Mouse (Mus musculus): ENCODE measurements around the gene Timm8b. TPM values are rescaled to one million over a fixed set of nuclear protein-coding genes. Genes with fewer than 3 reads are reported as not detected.

The Timm8b gene
- 85.1 TPM for polyA plus RNA-seq (2014; fragmentation: Illumina TruSeq; extraction: RNeasy Lipid Tissue Mini Kit (QIAGEN cat#74804))

DNA sequence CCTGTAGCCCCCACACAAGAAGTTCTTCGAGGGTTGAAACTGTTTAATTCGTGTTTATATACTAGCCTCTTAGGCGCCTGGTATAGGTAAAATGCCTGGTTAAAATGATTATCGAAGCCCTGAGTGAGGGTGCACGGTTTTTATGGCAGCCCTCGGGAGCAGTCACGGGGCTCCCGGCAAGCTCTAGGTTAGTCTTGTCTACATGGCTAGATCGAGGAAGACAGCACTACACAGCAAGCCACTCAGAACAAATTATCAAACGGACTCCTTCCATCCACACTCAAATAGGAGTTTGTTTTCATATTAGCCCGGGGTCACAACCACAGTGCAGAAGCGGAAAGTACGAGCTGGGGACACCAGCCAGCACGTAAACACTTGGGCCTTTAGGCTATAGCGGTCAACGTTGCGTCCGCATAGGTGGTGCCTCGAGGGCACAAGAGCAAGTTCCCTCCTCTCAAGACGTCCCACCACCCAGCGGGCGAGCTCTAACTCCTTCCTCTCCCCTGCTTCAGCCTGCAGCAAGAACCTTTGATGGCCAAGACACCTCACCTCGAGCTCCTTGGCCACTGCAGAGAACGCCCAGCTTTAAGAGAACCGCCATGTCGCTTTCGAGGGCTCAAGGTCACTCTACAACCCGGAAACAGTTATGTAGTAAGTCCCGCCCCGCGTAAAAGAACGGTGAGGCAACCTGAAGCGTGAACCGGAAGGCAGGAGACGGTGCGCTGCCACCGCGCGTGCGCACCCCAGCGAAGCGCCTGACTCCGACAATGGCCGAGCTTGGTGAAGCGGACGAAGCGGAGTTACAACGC, at the start of gene Timm8b, which contains the start of gene Sdhd:
TSS of gene Timm8b (plus strand) at position 722 of the 809 bp plus-strand sequence.
TSS of gene Sdhd (minus strand) at position 624 of the 809 bp plus-strand sequence.

DNA sequence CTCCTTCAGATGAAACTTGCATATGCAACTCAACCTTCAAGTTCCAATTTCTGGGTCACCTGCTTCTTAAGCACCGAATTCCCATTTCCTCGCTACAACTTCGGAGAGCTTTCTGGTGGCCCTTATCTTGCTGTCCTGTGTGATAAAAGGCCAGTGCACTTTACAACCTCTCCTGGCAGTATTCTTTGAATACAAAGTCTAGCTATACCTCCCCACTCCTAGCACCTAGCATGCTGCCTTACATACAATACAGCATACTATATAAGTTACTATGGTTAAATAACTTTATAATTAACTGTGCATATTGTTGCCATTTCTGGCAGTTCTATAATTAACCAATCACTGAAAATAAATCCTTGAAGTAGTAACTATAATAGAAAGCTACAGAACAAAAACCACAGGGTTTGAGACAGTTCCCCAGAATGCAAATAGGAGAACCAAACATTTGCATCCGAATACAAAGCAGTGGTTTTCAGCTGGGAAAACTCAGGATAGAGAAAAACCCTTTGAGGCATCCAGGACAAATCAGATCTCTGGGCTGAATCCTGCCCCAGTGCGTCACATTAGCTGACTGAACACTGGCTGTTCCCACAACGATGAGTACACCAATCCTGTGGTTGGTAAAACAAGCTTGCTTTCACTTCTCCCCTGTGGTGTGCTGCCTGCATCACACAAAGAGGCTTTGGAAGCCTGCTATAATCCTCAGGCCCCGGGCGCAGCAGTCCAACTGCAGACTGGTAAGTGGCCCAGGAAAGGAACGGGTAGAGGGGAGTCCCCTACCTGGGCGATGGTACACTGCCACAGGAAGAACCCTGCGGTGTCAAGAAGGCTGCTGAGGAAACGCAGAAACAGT, 49.2 kb upstream of the Timm8b start, which contains the start of gene Il18:
TSS of gene Il18 (plus strand) at position 587 of the 853 bp plus-strand sequence.

DNA sequence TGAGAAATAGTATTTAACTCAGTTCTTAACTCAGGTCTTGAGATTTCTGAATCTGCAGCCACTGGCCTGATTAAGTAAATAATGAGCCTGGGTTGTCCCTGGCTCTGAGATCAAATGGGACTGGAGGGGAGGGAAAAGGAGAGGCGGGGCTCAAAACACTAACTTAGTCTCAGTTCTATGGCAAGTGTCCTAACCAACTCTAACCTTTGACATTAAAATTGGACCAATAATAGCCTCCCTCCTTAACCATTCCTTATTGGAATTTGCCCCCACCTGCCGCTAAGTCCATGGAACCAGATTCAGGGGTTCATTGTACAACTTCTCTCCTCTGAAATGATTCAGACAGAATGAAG, 48.6 kb upstream of the Timm8b start, which contains the start of gene Bco2:
TSS of gene Bco2 (minus strand) at position 88 of the 353 bp plus-strand sequence.

DNA sequence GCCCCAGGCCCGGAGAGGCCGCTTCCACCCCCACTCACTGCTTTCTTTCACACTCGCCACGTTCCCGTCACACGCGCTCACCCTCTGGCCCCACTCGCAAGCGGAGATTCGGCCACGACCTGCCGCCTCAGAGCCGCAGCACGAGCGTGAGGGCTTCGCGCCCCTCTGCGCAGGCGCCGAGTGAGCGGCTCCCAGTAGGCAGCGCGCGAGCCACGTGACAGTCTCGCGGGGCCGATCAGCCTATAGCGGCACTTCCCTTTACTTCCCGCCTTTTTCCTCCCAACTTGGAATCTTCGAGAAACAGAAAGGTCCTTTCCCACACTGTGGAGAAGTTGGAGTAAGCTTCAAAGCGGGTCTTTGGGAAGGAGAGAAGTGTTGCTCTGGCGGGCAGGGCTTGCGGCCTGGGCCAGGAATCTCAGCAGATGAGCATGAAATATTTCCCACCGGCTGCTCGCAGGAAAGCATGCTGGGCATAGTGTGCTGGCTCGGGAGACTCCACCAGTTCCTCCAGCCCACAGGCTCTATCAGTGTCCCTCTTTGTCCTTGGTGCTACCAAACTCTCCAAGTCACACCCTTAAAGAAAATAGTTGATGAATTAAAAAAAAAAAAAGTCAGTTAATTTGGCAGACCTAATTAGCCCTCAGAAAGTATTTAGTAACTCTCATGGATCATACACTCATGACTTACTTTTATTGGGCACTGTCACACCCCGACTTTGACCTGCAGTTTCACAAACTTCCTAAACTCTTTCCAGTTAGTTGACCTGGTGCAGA, 42.4 kb upstream of the Timm8b start, which contains the start of gene Tex12:
TSS of gene Tex12 (minus strand) at position 181 of the 773 bp plus-strand sequence.

DNA sequence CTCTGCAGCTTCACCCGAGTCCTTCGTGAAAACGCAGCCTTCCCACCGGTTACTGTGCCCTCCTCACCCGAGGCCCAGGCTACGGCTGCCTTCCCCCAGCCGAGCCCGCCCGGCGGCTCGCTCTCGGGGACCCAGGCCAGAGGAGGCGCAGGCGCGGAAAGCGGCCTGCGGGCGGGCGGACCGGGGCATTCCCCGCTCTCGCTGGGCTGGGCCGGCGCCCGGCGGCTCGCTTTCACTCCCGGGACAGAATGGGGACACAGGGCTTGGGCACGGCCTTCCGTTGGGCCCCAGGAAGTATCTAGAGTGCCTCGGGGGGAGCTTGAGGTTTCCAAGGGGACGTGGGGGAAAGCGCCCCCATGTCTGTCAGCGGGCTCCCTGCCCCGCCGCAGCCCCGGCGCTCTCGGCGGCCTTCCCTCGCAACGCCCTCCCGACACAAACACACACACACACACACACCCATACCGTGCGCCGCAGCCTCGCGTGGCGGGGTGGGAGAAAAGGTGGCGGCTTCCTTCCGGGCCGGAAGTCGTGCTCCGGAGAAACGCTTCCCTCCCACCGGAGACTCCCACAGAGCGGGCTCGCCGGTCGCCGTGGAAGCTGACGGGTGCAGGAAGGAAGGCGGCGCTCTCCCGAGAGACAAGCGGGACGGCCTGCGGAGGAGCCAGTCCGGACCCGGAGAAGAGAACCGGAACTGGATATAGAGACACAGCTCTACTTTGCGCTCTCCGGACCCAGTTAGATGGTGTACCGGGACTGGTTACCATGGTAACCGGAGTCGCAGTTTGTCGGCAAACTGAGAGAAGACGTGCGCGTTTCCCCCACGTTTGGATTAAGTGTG, 13.3 kb downstream of the Timm8b start, which contains the start of the genes Pih1d2 and Nkapd1:
TSS of gene Pih1d2 (plus strand) at position 556 of the 838 bp plus-strand sequence.
TSS of gene Nkapd1 (minus strand) at position 699 of the 838 bp plus-strand sequence.

Other genes with a start within 250 kb of the Timm8b start
- 147 TPM for gene Plet1, start 109.4 kb upstream of the Timm8b start, polyA plus RNA-seq (2014; fragmentation: Illumina TruSeq; extraction: RNeasy Lipid Tissue Mini Kit (QIAGEN cat#74804))
- gene Pts, start 75.2 kb upstream of the Timm8b start, polyA plus RNA-seq (2014; fragmentation: Illumina TruSeq; extraction: RNeasy Lipid Tissue Mini Kit (QIAGEN cat#74804)): 124 TPM
- gene Il18, start 49.1 kb upstream of the Timm8b start, polyA plus RNA-seq (2014; fragmentation: Illumina TruSeq; extraction: RNeasy Lipid Tissue Mini Kit (QIAGEN cat#74804)): 65.9 TPM
- gene Bco2, start 48.7 kb upstream of the Timm8b start, polyA plus RNA-seq (2014; fragmentation: Illumina TruSeq; extraction: RNeasy Lipid Tissue Mini Kit (QIAGEN cat#74804)): 4.8 TPM
- gene Tex12, start 42.6 kb upstream of the Timm8b start, polyA plus RNA-seq (2014; fragmentation: Illumina TruSeq; extraction: RNeasy Lipid Tissue Mini Kit (QIAGEN cat#74804)): 2.1 TPM
- 137 TPM for gene Sdhd, start 98 bp upstream of the Timm8b start, polyA plus RNA-seq (2014; fragmentation: Illumina TruSeq; extraction: RNeasy Lipid Tissue Mini Kit (QIAGEN cat#74804))
- gene Pih1d2, start 13.4 kb downstream of the Timm8b start, polyA plus RNA-seq (2014; fragmentation: Illumina TruSeq; extraction: RNeasy Lipid Tissue Mini Kit (QIAGEN cat#74804)): 10.3 TPM
- 157 TPM for gene Nkapd1, start 13.6 kb downstream of the Timm8b start, polyA plus RNA-seq (2014; fragmentation: Illumina TruSeq; extraction: RNeasy Lipid Tissue Mini Kit (QIAGEN cat#74804))
- 84.0 TPM for gene Dlat, start 55.9 kb downstream of the Timm8b start, polyA plus RNA-seq (2014; fragmentation: Illumina TruSeq; extraction: RNeasy Lipid Tissue Mini Kit (QIAGEN cat#74804))
- gene Dixdc1, start 135.6 kb downstream of the Timm8b start, polyA plus RNA-seq (2014; fragmentation: Illumina TruSeq; extraction: RNeasy Lipid Tissue Mini Kit (QIAGEN cat#74804)): 16.8 TPM
- 14.3 TPM for gene 2310030G06Rik, start 142.6 kb downstream of the Timm8b start, polyA plus RNA-seq (2014; fragmentation: Illumina TruSeq; extraction: RNeasy Lipid Tissue Mini Kit (QIAGEN cat#74804))
- 6.0 TPM for gene Cryab, start 147.4 kb downstream of the Timm8b start, polyA plus RNA-seq (2014; fragmentation: Illumina TruSeq; extraction: RNeasy Lipid Tissue Mini Kit (QIAGEN cat#74804))
- gene Hspb2, start 148.4 kb downstream of the Timm8b start, polyA plus RNA-seq (2014; fragmentation: Illumina TruSeq; extraction: RNeasy Lipid Tissue Mini Kit (QIAGEN cat#74804)): not detected
- gene Fdxacb1, start 164.3 kb downstream of the Timm8b start, polyA plus RNA-seq (2014; fragmentation: Illumina TruSeq; extraction: RNeasy Lipid Tissue Mini Kit (QIAGEN cat#74804)): 5.1 TPM
- gene Alg9, start 171.1 kb downstream of the Timm8b start, polyA plus RNA-seq (2014; fragmentation: Illumina TruSeq; extraction: RNeasy Lipid Tissue Mini Kit (QIAGEN cat#74804)): 10.7 TPM
- 61.9 TPM for gene 1110032A03Rik, start 171.6 kb downstream of the Timm8b start, polyA plus RNA-seq (2014; fragmentation: Illumina TruSeq; extraction: RNeasy Lipid Tissue Mini Kit (QIAGEN cat#74804))
- 32.0 TPM for gene Ppp2r1b, start 241.4 kb downstream of the Timm8b start, polyA plus RNA-seq (2014; fragmentation: Illumina TruSeq; extraction: RNeasy Lipid Tissue Mini Kit (QIAGEN cat#74804))

Data from ovary, adult 10 weeks (tissue).